Mouse (Mus musculus) cortical plate, adult 2 months (tissue): Measurements from ENCODE around the gene Agmo. TPM values are rescaled to one million over a fixed set of nuclear protein-coding genes. Genes with fewer than 3 reads are reported as not detected.

Experiments
- H3K27ac ChIP-seq: fragments of 200-500 bp; 2 replicates; pipeline ENCODE4 v1.5.1; 2012; ENCODE audit warnings: low read length, control low read depth, inconsistent platforms; ENCODE audit not compliant: insufficient read depth
- H3K4me1 ChIP-seq: fragments of 200-500 bp; 2 replicates; pipeline ENCODE4 v1.6.1; 2011; ENCODE audit warnings: low read length; ENCODE audit not compliant: control insufficient read depth, insufficient read depth
- H3K4me3 ChIP-seq: fragments of 200-500 bp; 2 replicates; pipeline ENCODE4 v1.5.1; 2011; ENCODE audit warnings: mild to moderate bottlenecking, low read length, control low read depth; ENCODE audit not compliant: insufficient read depth
- CTCF ChIP-seq: fragments of 200-500 bp; IDR thresholded peaks from 2 replicates; pipeline ENCODE4 v1.5.1; 2011; ENCODE audit warnings: mild to moderate bottlenecking, control low read depth, low read length; ENCODE audit not compliant: insufficient read depth; ENCODE audit errors: extremely low read depth
- POLR2A ChIP-seq: fragments of 200-500 bp; IDR thresholded peaks from 2 replicates; pipeline ENCODE4 v1.6.1; 2011; ENCODE audit warnings: mild to moderate bottlenecking, low read length, control low read depth; ENCODE audit not compliant: insufficient read depth; ENCODE audit errors: extremely low read depth
- polyA plus RNA-seq: library from polyadenylated mRNA; depleted of rRNA; stranded (reverse); fragments of >200 nt; gene quantifications from 2 replicates; pipeline ENCODE4 v1.2.3, GENCODE M21; 2012

Gene Agmo
- polyA plus RNA-seq, 1 experiment: 5.8 TPM

DNA sequence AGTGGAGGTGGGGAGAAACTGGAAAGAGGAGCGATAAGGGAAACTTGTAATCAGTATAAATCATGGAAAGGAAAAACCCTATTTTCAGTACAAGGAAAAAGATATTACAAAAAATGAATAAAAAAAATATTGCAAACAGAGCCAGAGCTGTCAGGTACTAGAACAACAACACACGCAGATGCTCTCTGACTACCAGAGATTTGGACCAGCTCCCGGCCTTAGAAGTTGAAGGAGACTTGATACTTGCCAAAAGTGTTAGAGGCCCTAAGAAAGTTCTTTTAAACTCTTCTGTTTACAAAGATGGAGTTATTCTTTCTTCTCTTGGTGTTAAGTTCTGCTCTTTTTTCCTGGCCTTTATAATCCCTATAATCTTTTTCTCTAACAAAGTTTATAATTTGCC is 246.6 kb downstream of the Agmo start:
- no peaks in the 10 kb centered on the region for H3K4me1 ChIP-seq
- no peak for TF ChIP-seq CTCF

DNA sequence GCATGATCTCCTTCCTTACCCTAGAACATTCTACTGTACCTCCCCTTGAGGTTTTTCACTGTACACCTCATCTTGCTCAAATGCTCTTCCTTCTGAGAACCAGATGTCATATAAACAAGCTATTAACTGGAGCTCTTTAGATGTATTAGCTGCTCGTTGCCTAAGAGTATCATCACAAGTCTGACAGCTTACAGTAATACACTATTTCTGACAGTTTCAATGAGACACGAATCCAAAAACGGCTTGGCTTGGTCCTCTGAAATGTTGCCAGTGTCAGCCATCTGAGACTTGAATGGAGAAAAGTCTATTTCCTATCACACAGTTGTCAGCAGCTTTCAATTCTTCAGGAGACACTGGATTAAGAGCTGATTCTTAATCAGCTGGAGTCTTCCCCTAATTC is 257.4 kb downstream of the Agmo start:
- Histone ChIP-seq H3K4me1 (no peaks in the 10 kb centered on the region), H3K4me3 (no peak overlapping the region), H3K27ac (no peak overlapping the region)
- TF ChIP-seq CTCF (no peak), POLR2A (no peak)

More for the DNA sequence above, 246.6 kb downstream of the Agmo start:
- Histone ChIP-seq H3K4me3 (no peak overlapping the region), H3K27ac (no peak overlapping the region)

DNA sequence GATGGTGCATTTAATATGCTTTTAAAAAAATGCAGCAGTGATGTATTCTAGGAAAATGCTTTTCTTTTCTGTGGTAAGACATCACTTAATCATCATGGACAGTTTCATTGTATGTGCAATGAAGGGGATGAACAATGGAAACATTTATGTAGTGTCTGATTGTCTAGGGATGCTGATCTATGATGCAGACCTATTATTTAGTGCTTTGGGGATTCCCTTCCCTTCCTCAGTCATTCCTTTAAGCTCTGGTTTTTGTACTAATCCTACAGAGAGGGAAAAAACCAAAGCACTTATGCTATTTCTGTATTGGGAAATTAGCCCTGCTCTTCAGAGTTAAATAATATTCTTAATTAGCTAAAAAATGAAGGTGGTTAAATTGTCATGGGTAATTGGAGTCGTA is 266.0 kb downstream of the Agmo start:
- Histone ChIP-seq H3K4me3 (no peak overlapping the region), H3K27ac (no peak overlapping the region), H3K4me1 (no peaks in the 10 kb centered on the region)
- TF ChIP-seq POLR2A: no peak
- no peak for TF ChIP-seq CTCF

DNA sequence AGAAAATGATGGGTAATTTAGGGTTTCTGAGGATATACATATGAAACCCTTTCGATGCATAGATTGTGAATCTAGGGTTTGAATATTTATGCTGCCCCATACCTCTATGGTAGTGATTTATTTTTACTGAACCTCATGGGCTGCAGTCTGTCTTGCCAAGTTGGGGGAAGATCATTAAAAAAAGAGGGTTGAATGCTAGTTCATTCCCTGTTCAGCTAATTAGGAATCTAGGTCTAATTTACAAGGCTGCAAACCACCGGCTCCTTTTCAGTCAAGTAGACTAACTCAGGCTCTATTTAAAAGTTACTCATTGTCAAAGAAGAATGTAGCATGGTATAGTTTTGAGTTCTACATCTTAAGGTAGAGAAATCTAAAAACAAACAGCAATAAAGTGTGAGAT is 266.4 kb downstream of the Agmo start:
- Histone ChIP-seq H3K4me1 (no peaks in the 10 kb centered on the region), H3K27ac (no peak overlapping the region), H3K4me3 (no peak overlapping the region)
- no peak for TF ChIP-seq CTCF
- TF ChIP-seq POLR2A: no peak

DNA sequence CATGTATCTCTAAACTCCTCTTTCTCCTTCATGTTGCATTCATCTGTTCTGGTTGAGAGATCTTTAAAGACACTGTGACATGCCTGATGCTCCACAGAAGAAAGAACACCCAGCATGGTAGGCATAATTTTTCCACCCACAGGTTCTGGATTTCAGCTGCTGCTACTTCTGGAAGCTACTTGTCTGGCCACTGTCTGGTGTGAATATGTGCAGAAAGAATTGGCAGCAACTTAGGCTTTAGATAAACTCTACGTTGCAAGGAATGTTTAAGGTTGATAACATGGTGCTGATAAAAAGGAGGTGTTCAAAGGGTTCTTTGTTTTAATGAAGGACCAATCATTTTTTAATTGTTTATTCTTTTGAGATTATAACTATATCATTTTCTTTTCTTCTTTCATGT is 280.3 kb downstream of the Agmo start:
- Histone ChIP-seq H3K4me3 (no peak overlapping the region), H3K4me1 (no peaks in the 10 kb centered on the region), H3K27ac (no peak overlapping the region)
- TF ChIP-seq CTCF: no peak
- TF ChIP-seq POLR2A: no peak

DNA sequence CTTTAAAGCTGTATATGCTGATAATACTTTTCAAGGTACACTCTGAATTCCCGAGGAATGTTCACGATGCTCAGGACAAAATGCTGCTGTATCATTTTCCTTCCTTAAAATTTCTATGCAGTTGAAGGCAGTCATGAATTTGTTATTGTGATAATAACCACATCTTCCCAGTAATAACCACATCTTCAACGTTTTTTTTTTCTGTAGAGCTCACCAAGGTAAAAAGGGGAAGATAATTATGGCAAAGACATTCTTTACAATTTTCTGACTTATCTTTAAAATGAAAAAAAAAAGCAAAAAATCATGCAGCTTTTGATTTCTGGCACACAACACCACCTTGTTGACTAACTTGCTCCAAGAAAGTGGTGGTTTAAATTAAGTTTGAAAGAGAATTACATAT is 283.2 kb downstream of the Agmo start:
- TF ChIP-seq POLR2A (no peak), CTCF (no peak)
- Histone ChIP-seq H3K4me3 (no peak overlapping the region), H3K4me1 (no peaks in the 10 kb centered on the region), H3K27ac (no peak overlapping the region)

DNA sequence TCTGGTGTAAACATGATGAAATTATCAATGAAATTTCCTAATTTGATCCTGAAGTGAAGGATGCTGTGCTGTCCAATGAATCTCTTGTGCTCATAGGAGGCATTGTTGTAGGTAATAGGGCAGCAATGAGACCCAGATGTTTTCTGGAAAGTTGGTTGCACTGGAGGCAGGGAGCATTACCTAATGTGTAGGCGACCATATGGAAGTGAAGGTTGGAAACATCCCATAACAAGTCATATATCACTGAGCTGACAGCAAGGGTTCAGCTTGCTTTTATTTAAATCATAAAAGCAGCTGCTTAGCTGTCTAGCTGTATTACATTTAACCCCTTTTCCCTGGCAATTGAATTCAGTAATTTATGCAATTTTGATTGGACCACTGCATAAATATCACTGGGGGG is 299.6 kb downstream of the Agmo start:
- H3K4me1 ChIP-seq: no peaks in the 10 kb centered on the region
- H3K27ac ChIP-seq: no peak overlapping the region
- no peak for TF ChIP-seq POLR2A
- no peak for TF ChIP-seq CTCF
- H3K4me3 ChIP-seq: no peak overlapping the region

DNA sequence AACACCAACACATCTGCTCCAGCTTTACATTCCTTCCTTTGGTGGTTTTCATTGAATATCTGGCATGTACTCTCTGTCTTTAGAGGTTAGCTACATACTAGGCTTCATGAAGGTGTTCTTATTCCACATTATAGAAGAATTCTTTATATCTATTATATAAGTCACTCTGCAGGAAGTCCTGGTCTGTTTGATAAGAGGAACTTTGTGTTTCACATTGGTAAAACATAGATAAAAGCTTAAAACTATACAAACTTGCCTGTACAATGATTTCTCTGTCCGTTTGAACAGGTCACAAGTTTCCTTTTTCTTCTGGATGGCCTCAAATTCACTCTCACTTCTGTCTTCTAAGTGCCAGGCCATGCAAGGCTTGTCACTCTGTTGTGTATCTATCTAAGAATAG is 316.8 kb downstream of the Agmo start:
- TF ChIP-seq CTCF (no peak), POLR2A (no peak)
- no peak overlapping the region for H3K4me3 ChIP-seq
- H3K4me1 ChIP-seq: no peaks in the 10 kb centered on the region
- H3K27ac ChIP-seq: no peak overlapping the region

DNA sequence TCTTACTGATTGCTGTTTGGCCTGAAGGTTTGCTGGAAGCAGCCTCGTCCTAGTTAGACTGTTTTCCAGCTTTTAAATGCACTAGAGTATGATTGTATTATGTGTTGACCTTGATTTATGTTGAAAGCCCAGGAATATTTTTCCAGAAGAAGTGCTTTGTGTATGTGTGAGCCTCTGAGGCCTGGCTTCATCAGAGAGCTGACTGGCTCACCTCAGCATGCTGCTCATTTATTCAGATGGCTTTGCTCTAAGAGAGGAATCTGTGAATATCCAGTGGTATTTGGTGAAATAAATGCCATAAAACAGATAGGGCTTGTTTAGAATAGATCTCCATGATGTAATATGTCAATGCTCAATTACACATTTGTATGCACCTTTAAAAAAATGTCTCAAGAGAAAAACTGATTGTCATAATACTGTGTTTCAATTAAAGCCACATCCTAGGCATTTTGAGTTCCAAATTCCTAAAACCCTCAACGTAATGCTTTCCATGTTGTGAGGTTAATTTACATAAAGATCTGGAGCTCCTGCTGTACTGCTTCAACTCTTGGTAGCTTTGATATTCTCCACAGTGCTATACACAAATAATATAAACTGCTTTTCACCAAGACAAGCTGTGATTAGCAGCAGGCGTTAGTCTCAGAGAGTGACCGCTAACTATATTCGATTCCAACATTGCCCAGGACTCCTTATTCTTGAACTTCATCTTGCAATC is 324.6 kb downstream of the Agmo start:
- Histone ChIP-seq H3K4me1 (no peaks in the 10 kb centered on the region), H3K27ac (no peak overlapping the region), H3K4me3 (no peak overlapping the region)
- TF ChIP-seq POLR2A (no peak), CTCF (no peak)

DNA sequence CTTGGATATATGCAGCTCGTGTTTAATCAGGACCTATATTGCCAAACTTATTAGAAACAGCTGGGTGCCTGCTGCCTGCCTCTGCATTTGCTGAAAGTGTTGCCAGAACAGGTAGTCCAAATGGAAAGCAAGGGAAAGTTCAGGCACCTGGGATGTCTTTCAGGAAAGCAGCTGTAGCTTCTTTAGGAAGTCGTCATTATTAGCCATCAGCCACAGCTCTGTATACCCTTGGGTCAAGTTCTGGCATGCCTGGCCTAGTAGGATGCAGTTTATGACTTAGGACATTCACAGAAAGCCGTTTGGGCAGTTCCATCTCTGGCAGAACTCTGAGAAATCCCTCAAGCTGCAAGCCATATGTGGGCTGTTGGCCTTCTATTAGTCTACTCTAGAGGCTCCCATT is 330.5 kb downstream of the Agmo start:
- Histone ChIP-seq H3K4me1 (no peaks in the 10 kb centered on the region), H3K4me3 (no peak overlapping the region), H3K27ac (no peak overlapping the region)
- TF ChIP-seq POLR2A (no peak), CTCF (no peak)

DNA sequence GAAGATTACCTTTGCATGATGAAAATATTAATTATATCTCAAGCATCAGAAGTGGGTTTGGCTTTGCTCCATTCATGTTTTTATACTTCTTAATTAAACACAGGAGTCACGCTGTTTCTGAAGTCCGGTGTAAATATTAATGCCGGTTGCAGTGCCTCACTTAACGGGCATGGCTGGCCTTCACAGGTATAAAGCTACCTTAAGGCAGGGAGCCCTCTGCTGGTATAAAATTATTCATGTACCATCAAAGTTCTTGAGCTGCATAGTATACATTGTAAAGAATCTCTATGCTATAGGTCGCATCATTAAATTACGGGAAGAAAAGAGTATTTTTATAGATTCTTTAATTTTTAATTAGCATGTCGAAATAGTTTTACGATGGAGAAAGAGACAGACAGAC is 341.3 kb downstream of the Agmo start:
- Histone ChIP-seq H3K27ac (no peak overlapping the region), H3K4me3 (no peak overlapping the region), H3K4me1 (no peaks in the 10 kb centered on the region)
- no peak for TF ChIP-seq POLR2A
- no peak; the same call in 1 of the 2 replicates for TF ChIP-seq CTCF

DNA sequence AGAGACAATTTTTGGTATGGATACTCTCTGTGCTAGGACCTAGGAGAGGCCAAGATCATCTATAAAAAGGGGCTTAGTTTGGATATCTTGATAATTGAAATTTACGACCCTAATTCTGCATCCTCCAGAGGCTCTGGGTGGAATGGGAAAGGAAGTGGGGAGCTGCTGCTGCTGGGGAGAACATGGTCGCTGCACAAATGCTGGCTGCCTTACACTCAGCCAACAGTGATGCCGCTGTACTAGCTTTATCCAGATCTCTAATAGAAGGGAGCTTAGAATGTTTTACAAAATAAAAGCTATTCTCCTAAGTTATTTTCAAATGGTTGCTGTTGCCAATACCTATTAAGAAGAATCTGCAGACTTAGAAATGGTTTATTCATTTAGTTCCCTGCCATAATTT is 351.4 kb downstream of the Agmo start:
- Histone ChIP-seq H3K4me1 (no peaks in the 10 kb centered on the region), H3K27ac (no peak overlapping the region), H3K4me3 (no peak overlapping the region)
- TF ChIP-seq POLR2A (no peak), CTCF (no peak)
